Mouse (Mus musculus): ENCODE data around the gene Emg1. TPM values are rescaled to one million over a fixed set of nuclear protein-coding genes. Genes with fewer than 3 reads are reported as not detected.

The Emg1 gene
- polyA plus RNA-seq, 1 experiment from 2014 or later = 202 TPM

DNA sequence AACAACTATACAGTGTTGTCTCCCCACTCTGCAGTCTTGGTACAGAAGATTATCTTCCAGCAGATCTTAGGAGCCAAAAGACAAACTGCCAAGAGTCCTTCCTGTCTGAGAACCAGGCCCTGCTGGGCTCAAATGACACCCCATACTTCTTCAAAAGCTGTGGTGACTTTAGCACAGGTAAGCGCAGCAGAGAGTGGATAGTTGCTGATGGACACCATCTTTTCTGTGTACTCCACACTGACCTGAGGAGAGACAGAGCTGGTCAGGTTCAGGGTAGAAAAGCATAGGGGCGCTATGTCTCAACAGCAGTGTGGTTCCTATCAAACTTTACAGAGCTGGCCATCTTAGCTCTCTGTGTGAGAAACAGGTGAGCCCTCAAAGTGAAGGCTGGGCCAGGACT lies 7.6 kb downstream of the Emg1 start:
- 100% methylated on average over 2 of the region's 2 CpGs for WGBS
- peaks cover 8% of the 10 kb centered on the region; the same call in 1 of the 2 replicates for H3K36me3 ChIP-seq (ENCODE audit: control insufficient read depth, insufficient read depth, low read length)
- DNase-seq (ENCODE audit: low spot score) = no peak
- H3K27ac ChIP-seq (ENCODE audit: low read depth, low read length) = no peak overlapping the region
- no peak for ATAC-seq (ENCODE audit: insufficient read depth, low FRiP score, low TSS enrichment)
- H3K9ac ChIP-seq (ENCODE audit: low read length) = no peak overlapping the region
- H3K4me1 ChIP-seq (ENCODE audit: control insufficient read depth, insufficient read depth, low read length) = no peaks in the 10 kb centered on the region
- no peaks in the 10 kb centered on the region for H3K9me3 ChIP-seq (ENCODE audit: control insufficient read depth, low read length)
- H3K4me3 ChIP-seq (ENCODE audit: low read depth, low read length) = no peak overlapping the region
- no peak overlapping the region for H3K4me2 ChIP-seq (ENCODE audit: low read depth)
- no peaks in the 10 kb centered on the region for H3K27me3 ChIP-seq (ENCODE audit: control insufficient read depth, insufficient read depth, low read length)

DNA sequence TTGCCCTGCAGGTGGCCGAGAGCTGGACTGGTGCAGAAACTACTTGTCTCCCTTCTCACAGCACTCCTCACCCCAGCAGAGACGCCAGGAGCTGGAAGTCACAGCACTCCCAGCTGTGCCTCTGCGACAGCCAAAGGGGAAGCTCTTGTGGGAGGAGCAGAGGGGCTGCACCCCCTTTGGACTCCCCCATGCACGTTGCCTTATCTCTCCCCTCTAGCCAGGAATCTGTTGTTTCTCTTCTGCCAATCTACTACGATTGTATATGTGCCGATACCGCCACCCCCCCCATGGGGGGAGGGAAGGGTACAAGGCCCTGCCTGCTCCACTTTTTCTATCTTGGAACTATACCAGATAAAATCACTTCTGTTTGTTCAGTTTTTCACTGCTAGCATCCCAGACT lies 8.2 kb downstream of the Emg1 start:
- H3K9me3 ChIP-seq (ENCODE audit: control insufficient read depth, low read length) = no peaks in the 10 kb centered on the region
- no peak for DNase-seq (ENCODE audit: low spot score)
- ATAC-seq (ENCODE audit: insufficient read depth, low FRiP score, low TSS enrichment) = no peak
- H3K36me3 ChIP-seq (ENCODE audit: control insufficient read depth, insufficient read depth, low read length) = peaks cover 8% of the 10 kb centered on the region; the same call in 1 of the 2 replicates
- H3K4me1 ChIP-seq (ENCODE audit: control insufficient read depth, insufficient read depth, low read length) = no peaks in the 10 kb centered on the region
- H3K4me3 ChIP-seq (ENCODE audit: low read depth, low read length) = no peak overlapping the region
- no peak overlapping the region for H3K4me2 ChIP-seq (ENCODE audit: low read depth)
- no peaks in the 10 kb centered on the region for H3K27me3 ChIP-seq (ENCODE audit: control insufficient read depth, insufficient read depth, low read length)
- H3K27ac ChIP-seq (ENCODE audit: low read depth, low read length) = no peak overlapping the region
- no peak overlapping the region; the same call in 1 of the 2 replicates for H3K9ac ChIP-seq (ENCODE audit: low read length)
- 86% methylated on average over 7 of the region's 7 CpGs for WGBS

DNA sequence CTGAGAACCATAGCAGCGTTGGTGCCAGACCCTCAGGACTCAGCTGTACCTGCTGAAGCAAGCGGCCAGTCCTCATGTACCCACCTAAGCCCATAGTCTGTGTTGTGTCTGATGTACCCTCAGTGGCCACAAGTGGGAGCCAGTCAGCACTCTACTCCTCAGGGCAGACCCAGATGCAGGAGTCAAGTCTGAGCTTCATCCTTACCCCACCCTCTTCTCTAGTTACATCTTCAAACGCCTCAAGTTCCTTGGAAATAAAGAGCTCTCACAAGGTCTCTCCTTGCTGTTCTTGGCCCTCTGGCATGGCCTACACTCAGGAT lies 9.2 kb downstream of the Emg1 start:
- WGBS = 61% methylated on average over 3 of the region's 3 CpGs
- Histone ChIP-seq H3K27me3 (ENCODE audit: control insufficient read depth, insufficient read depth, low read length) (no peaks in the 10 kb centered on the region), H3K27ac (ENCODE audit: low read depth, low read length) (no peak overlapping the region), H3K9ac (ENCODE audit: low read length) (no peak overlapping the region), H3K4me2 (ENCODE audit: low read depth) (no peak overlapping the region), H3K36me3 (ENCODE audit: control insufficient read depth, insufficient read depth, low read length) (peaks cover 8% of the 10 kb centered on the region; the same call in 1 of the 2 replicates), H3K4me3 (ENCODE audit: low read depth, low read length) (no peak overlapping the region), H3K4me1 (ENCODE audit: control insufficient read depth, insufficient read depth, low read length) (no peaks in the 10 kb centered on the region), H3K9me3 (ENCODE audit: control insufficient read depth, low read length) (no peaks in the 10 kb centered on the region)
- ATAC-seq (ENCODE audit: insufficient read depth, low FRiP score, low TSS enrichment) = peak; percentile 72; the same call in 1 of the 2 replicates
- peak; percentile 71 for DNase-seq (ENCODE audit: low spot score)

GRCm38 (mm10) chr6:124702102-124702783 lies 9.7 kb downstream of the Emg1 start:
- Histone ChIP-seq H3K4me2 (ENCODE audit: low read depth) (no peak overlapping the region), H3K36me3 (ENCODE audit: control insufficient read depth, insufficient read depth, low read length) (peaks cover 8% of the 10 kb centered on the region; the same call in 1 of the 2 replicates)
- 0 out of 2 replicates have a peak, but pooled peaks have one; percentile 14 for ATAC-seq (ENCODE audit: insufficient read depth, low FRiP score, low TSS enrichment)

GRCm38 (mm10) chr6:124701338-124701737 lies 10.6 kb downstream of the Emg1 start:
- 85% methylated on average over 8 of the region's 8 CpGs for WGBS
- no peak for ATAC-seq (ENCODE audit: insufficient read depth, low FRiP score, low TSS enrichment)

More at GRCm38 (mm10) chr6:124702102-124702783, 9.7 kb downstream of the Emg1 start:
- 94% methylated on average over 17 of the region's 17 CpGs for WGBS
- Histone ChIP-seq H3K4me1 (ENCODE audit: control insufficient read depth, insufficient read depth, low read length) (no peaks in the 10 kb centered on the region), H3K27me3 (ENCODE audit: control insufficient read depth, insufficient read depth, low read length) (no peaks in the 10 kb centered on the region), H3K27ac (ENCODE audit: low read depth, low read length) (no peak overlapping the region; the same call in 1 of the 2 replicates), H3K9me3 (ENCODE audit: control insufficient read depth, low read length) (no peaks in the 10 kb centered on the region), H3K9ac (ENCODE audit: low read length) (no peak overlapping the region), H3K4me3 (ENCODE audit: low read depth, low read length) (no peak overlapping the region)
- DNase-seq (ENCODE audit: low spot score) = no peak

GRCm38 (mm10) chr6:124699962-124700610 lies 11.9 kb downstream of the Emg1 start:
- no peak for DNase-seq (ENCODE audit: low spot score)
- 0 out of 2 replicates have a peak, but pooled peaks have one; percentile 16 for ATAC-seq (ENCODE audit: insufficient read depth, low FRiP score, low TSS enrichment)
- no peaks in the 10 kb centered on the region for H3K27me3 ChIP-seq (ENCODE audit: control insufficient read depth, insufficient read depth, low read length)
- H3K27ac ChIP-seq (ENCODE audit: low read depth, low read length) = no peak overlapping the region
- peaks cover 7% of the 10 kb centered on the region; the same call in 1 of the 2 replicates for H3K36me3 ChIP-seq (ENCODE audit: control insufficient read depth, insufficient read depth, low read length)
- no peak overlapping the region for H3K9ac ChIP-seq (ENCODE audit: low read length)
- H3K4me3 ChIP-seq (ENCODE audit: low read depth, low read length) = no peak overlapping the region
- no peaks in the 10 kb centered on the region for H3K9me3 ChIP-seq (ENCODE audit: control insufficient read depth, low read length)
- H3K4me1 ChIP-seq (ENCODE audit: control insufficient read depth, insufficient read depth, low read length) = no peaks in the 10 kb centered on the region
- 86% methylated on average over 11 of the region's 11 CpGs for WGBS
- H3K4me2 ChIP-seq (ENCODE audit: low read depth) = no peak overlapping the region

More at GRCm38 (mm10) chr6:124701338-124701737, 10.6 kb downstream of the Emg1 start:
- Histone ChIP-seq H3K9ac (ENCODE audit: low read length) (no peak overlapping the region), H3K36me3 (ENCODE audit: control insufficient read depth, insufficient read depth, low read length) (peaks cover 8% of the 10 kb centered on the region; the same call in 1 of the 2 replicates), H3K27ac (ENCODE audit: low read depth, low read length) (no peak overlapping the region), H3K4me1 (ENCODE audit: control insufficient read depth, insufficient read depth, low read length) (no peaks in the 10 kb centered on the region), H3K9me3 (ENCODE audit: control insufficient read depth, low read length) (no peaks in the 10 kb centered on the region), H3K27me3 (ENCODE audit: control insufficient read depth, insufficient read depth, low read length) (no peaks in the 10 kb centered on the region), H3K4me3 (ENCODE audit: low read depth, low read length) (no peak overlapping the region), H3K4me2 (ENCODE audit: low read depth) (no peak overlapping the region)
- no peak for DNase-seq (ENCODE audit: low spot score)

GRCm38 (mm10) chr6:124699366-124699765 lies 12.6 kb downstream of the Emg1 start:
- Histone ChIP-seq H3K27ac (ENCODE audit: low read depth, low read length) (no peak overlapping the region), H3K4me3 (ENCODE audit: low read depth, low read length) (no peak overlapping the region), H3K9ac (ENCODE audit: low read length) (no peak overlapping the region), H3K9me3 (ENCODE audit: control insufficient read depth, low read length) (no peaks in the 10 kb centered on the region), H3K27me3 (ENCODE audit: control insufficient read depth, insufficient read depth, low read length) (no peaks in the 10 kb centered on the region), H3K4me1 (ENCODE audit: control insufficient read depth, insufficient read depth, low read length) (no peaks in the 10 kb centered on the region), H3K36me3 (ENCODE audit: control insufficient read depth, insufficient read depth, low read length) (peaks cover under 1% of the 10 kb centered on the region; the same call in 1 of the 2 replicates), H3K4me2 (ENCODE audit: low read depth) (no peak overlapping the region)
- no peak for DNase-seq (ENCODE audit: low spot score)
- WGBS = 81% methylated on average over 4 of the region's 4 CpGs
- ATAC-seq (ENCODE audit: insufficient read depth, low FRiP score, low TSS enrichment) = no peak

DNA sequence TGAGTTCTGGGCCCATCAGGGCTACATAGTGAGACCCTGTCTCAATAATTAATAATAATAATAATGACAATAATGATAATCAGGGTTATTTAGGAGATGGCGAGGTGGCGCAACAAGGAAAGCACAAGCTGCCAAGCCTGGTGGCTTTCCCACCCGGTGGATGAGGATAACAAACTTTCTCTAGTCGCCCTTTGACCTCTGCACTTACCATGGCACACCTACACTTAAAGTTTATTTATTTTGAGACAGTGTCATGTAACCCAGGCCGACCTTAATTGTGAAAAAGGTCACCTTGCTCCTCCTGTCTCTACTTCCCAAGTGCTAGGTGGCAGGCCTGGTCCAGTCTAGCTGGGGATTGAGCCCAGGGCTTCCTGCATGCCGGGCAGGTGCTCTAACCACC lies 13.2 kb downstream of the Emg1 start:
- Histone ChIP-seq H3K4me3 (ENCODE audit: low read depth, low read length) (no peak overlapping the region), H3K36me3 (ENCODE audit: control insufficient read depth, insufficient read depth, low read length) (no peaks in the 10 kb centered on the region; the same call in 1 of the 2 replicates), H3K9ac (ENCODE audit: low read length) (no peak overlapping the region), H3K9me3 (ENCODE audit: control insufficient read depth, low read length) (no peaks in the 10 kb centered on the region), H3K4me2 (ENCODE audit: low read depth) (no peak overlapping the region), H3K4me1 (ENCODE audit: control insufficient read depth, insufficient read depth, low read length) (no peaks in the 10 kb centered on the region), H3K27me3 (ENCODE audit: control insufficient read depth, insufficient read depth, low read length) (no peaks in the 10 kb centered on the region), H3K27ac (ENCODE audit: low read depth, low read length) (no peak overlapping the region)
- WGBS = 87% methylated on average over 6 of the region's 6 CpGs
- DNase-seq (ENCODE audit: low spot score) (no peak), ATAC-seq (ENCODE audit: insufficient read depth, low FRiP score, low TSS enrichment) (no peak)

All from neural tube, embryonic 11.5 days (tissue).